Mouse (Mus musculus) embryonic facial prominence, embryonic 13.5 days (tissue): ENCODE results near the gene Adamts18. TPM values are rescaled to one million over a fixed set of nuclear protein-coding genes. Genes with fewer than 3 reads are reported as not detected.
"Not testable (repeated sequence)": the region's sequence is repeated elsewhere in the genome, so short reads cannot be mapped to it uniquely, and the experiment has no call there.

Source experiments
- ATAC-seq: fragments of 200-750 bp; cut with Nextera tagmentation; 2 replicates; pipeline ENCODE4 v1.8.0; 2017; ENCODE audit warnings: low read depth; ENCODE audit not compliant: insufficient number of reproducible peaks, insufficient read depth, low FRiP score, low TSS enrichment
- H3K27ac ChIP-seq: fragments of 300-500 bp; sonication (generic); 2 replicates; pipeline ENCODE4 v1.5.1; 2015; ENCODE audit warnings: moderate library complexity, mild to moderate bottlenecking, inconsistent platforms
- H3K27me3 ChIP-seq: fragments of 300-500 bp; sonication (generic); 2 replicates; pipeline ENCODE4 v1.6.1; 2015; ENCODE audit warnings: mild to moderate bottlenecking, inconsistent platforms
- H3K36me3 ChIP-seq: fragments of 300-500 bp; sonication (generic); 2 replicates; pipeline ENCODE4 v1.6.1; 2015; ENCODE audit warnings: mild to moderate bottlenecking, inconsistent platforms
- H3K4me1 ChIP-seq: fragments of 300-500 bp; sonication (generic); 2 replicates; pipeline ENCODE4 v1.6.1; 2015; ENCODE audit warnings: inconsistent platforms
- H3K4me2 ChIP-seq: fragments of 300-500 bp; sonication (generic); 2 replicates; pipeline ENCODE4 v1.6.1; 2015; ENCODE audit warnings: moderate library complexity, mild to moderate bottlenecking, inconsistent platforms
- H3K4me3 ChIP-seq: fragments of 300-500 bp; sonication (generic); 2 replicates; pipeline ENCODE4 v1.5.1; 2015; ENCODE audit warnings: mild to moderate bottlenecking, inconsistent platforms
- H3K9ac ChIP-seq: fragments of 300-500 bp; sonication (generic); 2 replicates; pipeline ENCODE4 v1.6.1; 2015; ENCODE audit warnings: mild to moderate bottlenecking, inconsistent platforms
- H3K9me3 ChIP-seq: fragments of 300-500 bp; sonication (generic); 2 replicates; pipeline ENCODE4 v1.6.1; 2016; ENCODE audit warnings: inconsistent platforms
- WGBS: fragments of 180-500 bp; shearing (Covaris S2); methylation state at CpG from one replicate; pipeline ENCODE4 v1.1.7; 2015; ENCODE audit warnings: mixed read lengths; 5-methylcytosine and 5-hydroxymethylcytosine counted together
- polyA plus RNA-seq: library from polyadenylated mRNA; unstranded; fragments of >200 nt; fragmentation: Nextera tagmentation; extraction: Ambion mirVana; gene quantifications from 2 replicates; pipeline ENCODE4 v1.2.1, GENCODE M21; 2015

Gene Adamts18
- polyA plus RNA-seq, 1 experiment from 2014 or later, result 8.7 TPM

DNA sequence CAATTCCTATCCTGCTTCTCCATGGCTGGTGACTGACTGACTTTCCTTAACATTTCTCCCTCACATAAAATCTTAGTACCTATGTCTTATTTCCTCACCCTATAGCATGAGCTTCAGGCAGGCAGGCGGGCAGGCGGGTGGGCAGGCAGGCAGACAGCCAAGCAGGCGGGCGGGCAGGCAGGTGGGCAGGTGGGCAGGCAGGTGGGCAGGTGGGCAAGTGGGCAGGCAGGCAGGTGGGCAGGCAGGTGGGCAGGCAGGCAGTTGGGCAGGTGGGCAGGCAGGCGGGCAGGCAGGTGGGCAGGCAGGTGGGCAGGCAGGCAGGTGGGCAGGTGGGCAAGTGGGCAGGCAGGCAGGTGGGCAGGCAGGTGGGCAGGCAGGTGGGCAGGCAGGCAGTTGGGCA, 48.0 kb downstream of the Adamts18 start:
- not testable (repeated sequence) for ATAC-seq, H3K4me1 ChIP-seq, H3K27ac ChIP-seq, H3K27me3 ChIP-seq, H3K4me2 ChIP-seq, H3K4me3 ChIP-seq, H3K9ac ChIP-seq, H3K9me3 ChIP-seq, H3K36me3 ChIP-seq
- WGBS, result no CpG with 5 or more reads among the region's 5 CpGs

DNA sequence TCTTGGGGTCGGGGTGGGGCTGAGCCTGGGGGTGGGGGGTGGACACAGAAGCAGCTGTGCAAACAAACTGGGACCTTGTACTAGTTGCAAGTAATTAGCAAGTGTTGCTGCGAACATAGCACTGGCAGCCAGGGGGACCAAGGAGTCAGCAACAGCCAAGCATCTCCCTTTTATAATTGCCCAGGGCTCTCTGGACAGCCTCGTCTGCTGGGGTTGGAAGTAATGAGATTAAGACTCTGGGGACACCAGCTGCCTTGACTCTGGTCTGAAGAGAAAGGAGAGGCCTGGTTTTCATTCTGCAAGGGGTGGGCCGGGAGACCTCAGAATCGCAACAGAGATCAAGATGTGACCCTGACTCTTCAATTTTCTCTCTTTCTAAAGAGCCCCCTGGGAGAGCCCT, 49.0 kb downstream of the Adamts18 start:
- H3K36me3 ChIP-seq, result no peaks in the 10 kb centered on the region
- ATAC-seq, result no peak
- H3K9me3 ChIP-seq, result no peaks in the 10 kb centered on the region; the same call in 1 of the 2 replicates
- no peaks in the 10 kb centered on the region for H3K27me3 ChIP-seq
- H3K4me2 ChIP-seq, result no peak overlapping the region
- H3K27ac ChIP-seq, result no peak overlapping the region
- H3K9ac ChIP-seq, result no peak overlapping the region
- no peak overlapping the region for H3K4me3 ChIP-seq
- WGBS, result no CpG with 5 or more reads among the region's 5 CpGs
- peaks cover 6% of the 10 kb centered on the region; the same call in 1 of the 2 replicates for H3K4me1 ChIP-seq

DNA sequence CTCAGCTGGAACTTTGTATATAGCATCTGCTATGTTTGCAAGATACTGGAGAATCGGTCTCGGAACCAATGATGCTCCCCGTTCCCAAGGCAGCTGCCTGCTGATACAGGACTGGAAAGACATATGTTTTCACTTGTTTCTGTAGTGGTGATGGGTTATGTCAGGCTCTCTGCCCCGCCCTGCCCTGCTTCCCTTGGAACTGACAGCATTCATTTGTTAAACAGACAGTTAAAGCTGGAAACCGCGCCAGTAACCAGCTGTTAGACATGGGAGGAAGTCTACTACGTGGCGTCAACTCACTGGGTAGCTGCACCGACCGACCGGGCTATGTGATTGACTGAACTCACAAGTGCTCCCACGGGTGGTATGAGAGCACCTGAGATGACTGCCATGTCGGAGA, 56.7 kb downstream of the Adamts18 start:
- ATAC-seq, result no peak
- H3K9me3 ChIP-seq, result no peaks in the 10 kb centered on the region
- H3K4me1 ChIP-seq, result no peaks in the 10 kb centered on the region
- H3K4me2 ChIP-seq, result no peak overlapping the region
- H3K4me3 ChIP-seq, result no peak overlapping the region
- H3K36me3 ChIP-seq, result no peaks in the 10 kb centered on the region
- H3K27ac ChIP-seq, result no peak overlapping the region
- no peaks in the 10 kb centered on the region for H3K27me3 ChIP-seq
- no CpG with 5 or more reads among the region's 13 CpGs for WGBS
- no peak overlapping the region for H3K9ac ChIP-seq

DNA sequence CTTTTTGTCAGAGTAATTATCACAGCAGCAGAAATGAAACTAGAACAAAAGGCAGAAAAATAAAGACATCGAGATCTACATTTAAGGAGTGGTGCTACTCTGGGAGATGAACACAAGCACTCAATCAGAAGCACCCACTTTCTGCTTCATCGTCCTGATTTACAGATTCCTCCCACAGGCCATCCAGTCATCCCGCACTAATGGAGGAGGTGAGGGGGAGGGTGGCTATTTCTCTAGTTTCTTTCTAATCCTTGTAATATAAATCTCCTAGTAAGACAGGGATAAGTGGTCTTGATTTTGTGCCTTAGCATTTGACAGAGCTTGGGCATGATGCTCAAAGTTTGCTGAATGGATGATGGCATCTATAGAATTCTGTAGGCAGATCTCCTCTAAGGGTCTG, 57.5 kb downstream of the Adamts18 start:
- Histone ChIP-seq H3K4me2 (no peak overlapping the region), H3K27ac (no peak overlapping the region), H3K4me3 (no peak overlapping the region), H3K27me3 (no peaks in the 10 kb centered on the region), H3K4me1 (no peaks in the 10 kb centered on the region), H3K36me3 (no peaks in the 10 kb centered on the region), H3K9me3 (no peaks in the 10 kb centered on the region), H3K9ac (no peak overlapping the region)
- WGBS, result no CpG with 5 or more reads among the region's 3 CpGs
- no peak for ATAC-seq

DNA sequence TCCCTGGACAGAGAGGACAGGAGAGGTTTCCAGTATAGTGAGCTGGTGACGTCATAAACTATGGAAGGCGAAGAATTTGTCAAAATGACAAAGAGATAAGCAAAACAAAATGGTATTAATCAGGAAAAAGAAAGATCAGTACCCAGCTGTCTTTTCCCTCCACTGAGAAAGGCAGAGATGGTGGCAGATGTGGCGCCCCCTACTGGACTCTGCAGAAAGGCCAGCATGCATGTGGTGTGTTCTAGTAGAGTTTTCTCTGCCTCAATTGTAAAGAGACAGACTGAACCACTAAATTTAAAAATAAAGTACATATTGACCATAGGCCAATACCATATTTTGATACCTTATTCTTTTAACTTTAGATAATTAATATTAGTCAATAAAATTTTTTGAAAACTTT, 64.8 kb downstream of the Adamts18 start:
- Histone ChIP-seq H3K4me2 (no peak overlapping the region), H3K4me1 (no peaks in the 10 kb centered on the region), H3K9me3 (no peaks in the 10 kb centered on the region), H3K9ac (no peak overlapping the region), H3K27ac (no peak overlapping the region), H3K27me3 (no peaks in the 10 kb centered on the region), H3K4me3 (no peak overlapping the region), H3K36me3 (no peaks in the 10 kb centered on the region)
- no CpG with 5 or more reads among the region's 3 CpGs for WGBS
- no peak for ATAC-seq

DNA sequence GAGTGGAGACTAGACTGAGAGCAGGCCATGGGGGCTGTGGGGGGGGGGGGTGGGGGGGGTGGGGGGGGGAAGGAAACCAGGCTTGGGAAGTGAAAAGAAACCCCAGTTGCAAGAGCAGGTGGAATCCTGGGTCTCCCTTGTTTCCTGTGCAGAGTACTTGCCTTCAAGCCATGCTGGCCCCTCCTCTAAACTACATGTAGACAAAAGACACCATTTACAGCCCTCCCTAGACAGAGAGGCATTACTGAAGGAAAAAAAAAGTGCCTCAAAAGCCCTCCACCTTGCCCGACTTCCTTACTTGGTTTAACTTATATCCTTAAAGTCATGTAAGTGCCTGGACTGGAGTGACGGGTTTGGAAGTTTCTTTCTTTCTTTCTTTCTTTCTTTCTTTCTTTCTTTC, 67.0 kb downstream of the Adamts18 start:
- Histone ChIP-seq H3K9me3 (no peaks in the 10 kb centered on the region), H3K36me3 (no peaks in the 10 kb centered on the region), H3K27me3 (no peaks in the 10 kb centered on the region), H3K27ac (no peak overlapping the region), H3K9ac (no peak overlapping the region), H3K4me1 (no peaks in the 10 kb centered on the region), H3K4me3 (no peak overlapping the region), H3K4me2 (no peak overlapping the region)
- 44% methylated on average over 2 of the region's 2 CpGs for WGBS
- ATAC-seq, result no peak

DNA sequence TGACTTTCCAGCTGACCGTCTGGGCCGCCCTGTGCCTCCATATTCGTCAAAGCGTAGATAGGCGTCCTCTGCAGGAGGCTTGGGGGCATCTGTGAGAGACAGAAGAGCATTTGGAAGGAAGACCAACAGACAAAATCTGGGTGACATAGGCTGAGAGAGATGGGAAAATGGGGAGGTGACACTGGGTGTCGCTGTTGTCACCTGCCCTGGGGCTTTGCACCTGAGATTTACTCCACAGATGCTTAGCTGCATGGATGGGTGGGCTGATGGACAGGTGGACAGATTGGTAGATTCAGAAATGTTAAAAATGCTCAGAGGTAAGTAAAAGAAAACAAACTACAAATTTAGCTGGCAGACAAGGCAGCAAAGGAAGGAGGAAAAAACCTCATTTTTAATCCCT, 73.2 kb downstream of the Adamts18 start:
- 74% methylated on average over 6 of the region's 6 CpGs for WGBS
- H3K4me1 ChIP-seq, result no peaks in the 10 kb centered on the region
- H3K36me3 ChIP-seq, result no peaks in the 10 kb centered on the region
- H3K27ac ChIP-seq, result no peak overlapping the region
- no peak overlapping the region for H3K4me3 ChIP-seq
- ATAC-seq, result no peak
- H3K9me3 ChIP-seq, result no peaks in the 10 kb centered on the region
- H3K9ac ChIP-seq, result no peak overlapping the region
- H3K4me2 ChIP-seq, result no peak overlapping the region
- no peaks in the 10 kb centered on the region for H3K27me3 ChIP-seq

DNA sequence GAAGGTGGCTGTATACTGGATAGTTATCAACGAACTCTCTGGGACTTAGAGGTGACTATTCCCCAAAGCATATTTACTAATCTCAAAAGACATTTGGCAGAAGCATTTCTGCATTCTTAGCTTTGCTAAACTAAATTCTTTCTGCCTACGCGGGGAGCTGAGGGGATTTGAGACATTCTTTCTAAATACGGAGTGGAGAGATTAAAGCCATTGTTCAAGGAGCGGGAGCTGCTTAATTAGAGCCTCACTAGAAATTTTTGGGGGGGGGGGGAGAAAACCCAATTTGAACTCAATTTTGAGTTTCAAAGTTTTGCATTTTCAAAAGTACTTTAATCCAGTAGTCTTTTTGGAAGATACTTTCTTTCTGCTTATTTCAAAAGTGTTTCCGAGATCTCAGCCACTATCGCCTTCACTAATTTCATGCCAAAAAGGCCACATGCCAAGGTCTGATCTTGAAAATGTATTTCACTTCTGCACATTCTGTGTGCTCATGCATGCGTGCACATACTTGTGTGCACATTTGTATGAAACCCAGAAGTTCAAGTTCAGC, 79.6 kb downstream of the Adamts18 start:
- Histone ChIP-seq H3K36me3 (no peaks in the 10 kb centered on the region), H3K4me1 (no peaks in the 10 kb centered on the region), H3K4me3 (no peak overlapping the region), H3K9me3 (no peaks in the 10 kb centered on the region), H3K27me3 (no peaks in the 10 kb centered on the region), H3K27ac (no peak overlapping the region), H3K9ac (no peak overlapping the region), H3K4me2 (no peak overlapping the region)
- 50% methylated on average over 8 of the region's 8 CpGs for WGBS
- ATAC-seq, result no peak

DNA sequence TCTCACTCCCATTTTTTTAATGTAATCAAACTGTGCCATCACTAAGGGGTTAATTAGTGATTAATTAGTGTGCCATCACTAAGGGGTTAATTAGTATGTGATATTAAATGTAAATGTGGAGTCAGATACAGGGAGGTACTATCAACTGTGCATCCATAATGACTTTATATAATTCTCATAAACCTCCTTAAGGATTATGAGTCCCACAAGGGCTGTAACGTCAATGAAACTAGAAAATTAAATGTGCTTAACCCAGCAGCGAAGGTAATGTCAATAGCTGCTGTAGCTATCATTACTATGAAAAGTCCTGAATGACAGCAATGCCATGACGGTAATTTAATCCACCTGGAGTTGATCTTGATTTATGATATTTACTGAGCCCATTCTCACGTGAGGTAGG, 83.4 kb downstream of the Adamts18 start:
- H3K36me3 ChIP-seq, result no peaks in the 10 kb centered on the region
- H3K27ac ChIP-seq, result no peak overlapping the region
- H3K4me2 ChIP-seq, result no peak overlapping the region
- H3K9me3 ChIP-seq, result no peaks in the 10 kb centered on the region
- no peak for ATAC-seq
- H3K9ac ChIP-seq, result no peak overlapping the region
- H3K4me1 ChIP-seq, result peaks cover 5% of the 10 kb centered on the region; the same call in 1 of the 2 replicates
- WGBS, result 69% methylated on average over 4 of the region's 4 CpGs
- H3K27me3 ChIP-seq, result no peaks in the 10 kb centered on the region
- no peak overlapping the region for H3K4me3 ChIP-seq

DNA sequence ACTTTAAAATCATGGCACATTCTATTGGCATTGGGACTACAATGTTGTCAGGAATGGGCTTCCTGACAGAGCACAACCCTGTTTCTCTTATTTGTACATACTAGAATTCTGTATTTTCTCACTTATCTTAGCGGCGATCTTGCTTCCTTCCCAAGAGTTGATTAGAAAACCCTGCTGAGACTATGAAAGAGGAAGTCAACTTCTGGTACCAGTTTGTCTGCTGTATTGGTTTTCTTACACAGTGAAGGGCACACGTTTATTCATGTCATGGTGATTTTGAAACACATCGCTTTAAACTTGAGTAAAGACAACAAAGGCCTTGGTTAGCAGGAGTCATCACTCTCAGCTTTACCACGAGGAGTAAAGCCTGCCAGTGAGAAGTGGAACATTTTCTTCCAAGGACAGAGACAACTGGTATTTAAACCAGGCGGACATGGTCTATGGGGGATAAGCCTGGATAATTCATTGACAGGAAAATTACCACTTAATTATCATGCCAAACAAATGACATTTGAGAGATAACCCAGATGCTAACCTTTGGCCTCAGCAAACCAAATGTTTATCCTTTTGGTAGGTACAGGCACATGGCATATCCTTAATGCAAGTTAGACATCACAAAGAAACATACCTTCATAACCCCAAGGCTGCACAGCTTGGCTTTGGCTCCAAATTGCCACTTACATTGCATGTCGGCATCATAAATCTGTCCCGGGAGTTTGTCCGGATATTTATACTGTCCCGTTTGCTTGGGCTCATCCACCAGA, 84.8 kb downstream of the Adamts18 start:
- no peak for ATAC-seq
- WGBS, result 50% methylated on average over 10 of the region's 10 CpGs
- Histone ChIP-seq H3K4me2 (no peak overlapping the region), H3K27ac (no peak overlapping the region), H3K9ac (no peak overlapping the region), H3K4me3 (no peak overlapping the region), H3K27me3 (no peaks in the 10 kb centered on the region), H3K9me3 (no peaks in the 10 kb centered on the region), H3K4me1 (peaks cover 5% of the 10 kb centered on the region; the same call in 1 of the 2 replicates), H3K36me3 (no peaks in the 10 kb centered on the region)

DNA sequence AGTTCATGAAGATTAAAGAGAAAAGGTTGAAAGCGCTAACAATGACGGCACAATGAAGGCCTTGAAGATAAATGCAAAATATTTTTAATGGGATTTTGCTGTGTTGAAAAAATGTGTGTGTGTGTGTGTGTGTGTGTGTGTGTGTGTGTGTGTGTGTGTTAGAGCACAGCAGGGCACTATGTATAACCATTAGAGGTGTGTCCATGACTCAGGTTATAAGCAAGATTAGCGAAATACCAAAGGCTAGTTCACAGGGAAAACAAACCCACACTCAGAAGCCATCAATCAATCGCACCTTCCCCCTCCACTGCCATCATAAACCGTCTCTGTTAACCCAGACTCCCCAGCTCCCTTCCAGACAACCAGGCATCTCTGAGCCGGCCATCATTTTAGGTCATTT, 86.4 kb downstream of the Adamts18 start:
- Histone ChIP-seq H3K27me3 (no peaks in the 10 kb centered on the region), H3K9ac (no peak overlapping the region), H3K9me3 (no peaks in the 10 kb centered on the region), H3K4me1 (peaks cover 5% of the 10 kb centered on the region; the same call in 1 of the 2 replicates), H3K27ac (no peak overlapping the region), H3K4me2 (no peak overlapping the region), H3K36me3 (no peaks in the 10 kb centered on the region), H3K4me3 (no peak overlapping the region)
- ATAC-seq, result no peak
- WGBS, result 71% methylated on average over 6 of the region's 6 CpGs

DNA sequence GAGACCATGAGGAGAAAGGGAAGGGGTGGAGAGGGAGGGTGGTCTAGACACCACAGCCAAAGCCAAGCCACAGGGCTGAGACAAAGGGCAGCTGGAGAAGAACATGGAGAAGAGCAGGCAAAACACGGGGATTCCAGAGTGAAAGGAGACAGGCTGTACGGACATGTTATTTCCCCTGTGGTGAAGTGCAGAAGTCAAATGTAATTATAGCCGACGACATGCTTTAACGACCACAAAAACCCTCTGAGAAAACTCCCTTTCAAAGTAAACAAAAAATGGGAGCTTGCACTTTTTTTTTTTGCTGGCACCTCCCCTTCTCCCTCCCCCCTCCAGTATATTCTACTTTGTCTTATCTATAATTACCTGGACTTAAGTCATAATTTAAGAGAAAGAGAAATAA, 92.7 kb downstream of the Adamts18 start:
- Histone ChIP-seq H3K27ac (no peak overlapping the region; the same call in 1 of the 2 replicates), H3K9ac (no peak overlapping the region), H3K36me3 (no peaks in the 10 kb centered on the region), H3K4me3 (no peak overlapping the region), H3K9me3 (no peaks in the 10 kb centered on the region), H3K4me1 (no peaks in the 10 kb centered on the region; the same call in 1 of the 2 replicates), H3K4me2 (no peak overlapping the region), H3K27me3 (no peaks in the 10 kb centered on the region)
- 34% methylated on average over 5 of the region's 5 CpGs for WGBS
- no peak for ATAC-seq
